In the genomic region with DNA sequence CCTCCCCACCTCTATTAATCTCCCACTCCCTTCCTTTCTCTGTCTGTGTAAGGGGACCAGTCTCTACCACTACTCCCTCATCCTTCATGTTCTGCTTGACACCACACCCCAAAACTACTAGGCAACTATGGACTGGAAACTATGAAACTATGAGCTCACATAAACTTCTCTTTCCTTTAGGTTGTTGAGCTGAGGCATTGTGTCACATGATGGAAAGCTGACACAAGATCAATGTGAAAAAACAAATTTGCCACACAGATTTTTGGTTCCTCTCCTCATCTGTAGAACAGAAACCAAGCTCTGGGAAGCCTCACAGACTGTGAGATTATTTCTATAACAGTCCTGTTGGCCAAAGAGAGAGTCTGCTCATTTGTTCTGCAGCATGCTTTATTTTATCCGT, we compare ENCODE assay signal across 23 mouse cellular contexts.
DNase-seq lines count a peak whose midpoint lies in the region; ATAC-seq and TF ChIP-seq lines count a peak whose summit lies in the region.
"Had no signal": no experiment of that assay in that cellular context is flagged by ENCODE, and none has a peak within 500 bp of the region (broad histone marks: within the 10 kb centered on the region; RNA-seq: fewer than 3 reads in every experiment).

No protein-coding gene starts in this region.

- no peaks in the 10 kb centered on the region for H3K4me1 ChIP-seq in liver, adult 2 months (ENCODE audit: control insufficient read depth, insufficient read depth, low read length)
- H3K4me1 ChIP-seq: embryonic facial prominence, embryonic 12.5 days; forebrain, embryonic 13.5 days; hindbrain, embryonic 12.5 days; hindbrain, embryonic 15.5 days had no signal

- no peak overlapping the region for H3K27ac ChIP-seq in liver, adult 2 months (replicated peaks; ENCODE audit: insufficient read depth, low read depth, low read length)
- H3K27ac ChIP-seq in macrophage: peak overlapping the region; percentile 82
- H3K27ac ChIP-seq: embryonic facial prominence, embryonic 12.5 days; embryonic facial prominence, embryonic 15.5 days; forebrain, embryonic 13.5 days; gastrocnemius, adult 2 months; hindbrain, embryonic 12.5 days; hindbrain, embryonic 15.5 days had no signal

- WGBS in liver, adult 2 months: 71% methylated on average over 1 of the region's 1 CpGs
- WGBS in macrophage (ENCODE audit: missing documents): 81% methylated on average over 1 of the region's 1 CpGs

- no peak for TF ChIP-seq CTCF in liver, adult 2 months (IDR thresholded peaks at IDR 0.05; ENCODE audit: low read depth, low read length)

- no peak overlapping the region for H3K9ac ChIP-seq in liver, adult 2 months (ENCODE audit: low read depth, low read length)
- H3K9ac ChIP-seq: embryonic facial prominence, embryonic 12.5 days; embryonic facial prominence, embryonic 15.5 days; forebrain, embryonic 13.5 days; hindbrain, embryonic 12.5 days; hindbrain, embryonic 15.5 days had no signal

- no peak overlapping the region for H3K4me3 ChIP-seq in liver, adult 2 months (ENCODE audit: insufficient read depth, low read depth, low read length)
- no peak overlapping the region for H3K4me3 ChIP-seq in macrophage (ENCODE audit: inconsistent target)
- H3K4me3 ChIP-seq: embryonic facial prominence, embryonic 12.5 days; embryonic facial prominence, embryonic 15.5 days; forebrain, embryonic 13.5 days; gastrocnemius, adult 2 months; hindbrain, embryonic 12.5 days; hindbrain, embryonic 15.5 days had no signal

- no peaks in the 10 kb centered on the region for H3K36me3 ChIP-seq in liver, adult 2 months (ENCODE audit: control insufficient read depth, insufficient read depth, low read length)
- no peaks in the 10 kb centered on the region for H3K36me3 ChIP-seq in macrophage (ENCODE audit: inconsistent target)
- H3K36me3 ChIP-seq: embryonic facial prominence, embryonic 12.5 days; embryonic facial prominence, embryonic 15.5 days; G1E; hindbrain, embryonic 12.5 days; hindbrain, embryonic 15.5 days had no signal

- 0 out of 2 replicates have a peak, but pooled peaks have one; percentile 31 for ATAC-seq in monocyte, adult 5-6 weeks (replicated peaks; ENCODE audit: insufficient number of reproducible peaks, low FRiP score, low TSS enrichment, poor library complexity, severe bottlenecking)
- ATAC-seq: forebrain, embryonic 13.5 days; forebrain, embryonic 16.5 days; Patski had no signal

- H3K27me3 ChIP-seq in liver, adult 2 months (ENCODE audit: control insufficient read depth, insufficient read depth, low read length): no peaks in the 10 kb centered on the region
- H3K27me3 ChIP-seq: embryonic facial prominence, embryonic 12.5 days; embryonic facial prominence, embryonic 15.5 days; forebrain, embryonic 13.5 days; hindbrain, embryonic 12.5 days; hindbrain, embryonic 15.5 days; Patski had no signal

- no peak for TF ChIP-seq POLR2A in liver, adult 2 months (IDR thresholded peaks at IDR 0.05; ENCODE audit: extremely low read depth, insufficient read depth, low read length)

- no peaks in the 10 kb centered on the region for H3K79me2 ChIP-seq in liver, adult 2 months (ENCODE audit: control insufficient read depth, insufficient read depth, low read length)
- H3K79me2 ChIP-seq in macrophage (ENCODE audit: inconsistent target): no peaks in the 10 kb centered on the region

- peak; percentile 35 for DNase-seq in liver, adult 2 months (ENCODE audit: extremely low read depth, low read depth, low spot score)
- DNase-seq in liver: no peak
- DNase-seq in gastrocnemius, postnatal 25 days: no peak
- no peak for DNase-seq in frontal cortex, postnatal 14 days (ENCODE audit: low spot score in 2 of 2)
- no peak for DNase-seq in embryo, embryonic 9.5 days (ENCODE audit: extremely low spot score)
- DNase-seq: adrenal gland, postnatal 10 days; cerebellum, adult 11-12 months; cerebellum, adult 8-10 months; cerebellum, postnatal 10 days; cerebellum, postnatal 36 days; gastrocnemius, adult 2 months; gastrocnemius, postnatal 36 days; heart, adult 11 months had no signal
